In genomic region chr19:7148096-7148495, GRCm38 (mm10) we compare ENCODE assay signal across 10 mouse cellular contexts. TPM values are rescaled to one million over a fixed set of nuclear protein-coding genes. Genes with fewer than 3 reads are reported as not detected.
A peak's percentile ranks its signal among the peaks of the same experiment; 100 is the strongest.
DNase-seq lines count a peak whose midpoint lies in the region; ATAC-seq and TF ChIP-seq lines count a peak whose summit lies in the region.
"Had no signal": no experiment of that assay in that cellular context is flagged by ENCODE, and none has a peak within 500 bp of the region (broad histone marks: within the 10 kb centered on the region; RNA-seq: fewer than 3 reads in every experiment).

No protein-coding gene starts in this region.

- H3K36me3 ChIP-seq in forebrain, postnatal 0 days (ENCODE audit: insufficient read depth) = no peaks in the 10 kb centered on the region
- no peaks in the 10 kb centered on the region for H3K36me3 ChIP-seq in limb, embryonic 13.5 days

- no peak overlapping the region for H3K4me2 ChIP-seq in forebrain, postnatal 0 days (ENCODE audit: low read depth)
- no peak overlapping the region for H3K4me2 ChIP-seq in limb, embryonic 13.5 days (replicated peaks)

- H3K27ac ChIP-seq in forebrain, postnatal 0 days (ENCODE audit: low read depth, low read length) = 0 out of 2 replicates have a peak overlapping the region, but pooled peaks have one; percentile 5
- no peak overlapping the region for H3K27ac ChIP-seq in limb, embryonic 13.5 days
- H3K27ac ChIP-seq: kidney, postnatal 0 days had no signal

- no peak for TF ChIP-seq CTCF in forebrain, postnatal 0 days (IDR thresholded peaks at IDR 0.05; ENCODE audit: low read depth)

- ATAC-seq in forebrain, postnatal 0 days = no peak
- ATAC-seq in limb, embryonic 13.5 days (ENCODE audit: low FRiP score, low read depth) = no peak

- DNase-seq in cerebellum, adult 9-11 months = peak; percentile 52
- no peak for DNase-seq in cerebellum, postnatal 25 days
- DNase-seq in left cerebral cortex, adult 18-20 months (ENCODE audit: low spot score in 2 of 2) = peak; percentile 66 to 80
- DNase-seq in left cerebral cortex, adult 11 months (ENCODE audit: low spot score) = no peak
- no peak for DNase-seq in forebrain, postnatal 0 days
- no peak for DNase-seq in adrenal gland, adult (ENCODE audit: inconsistent age in 2 of 2, low spot score in 1 of 2)
- DNase-seq in spleen, postnatal 14 days (ENCODE audit: low spot score in 2 of 2) = no peak

- H3K9me3 ChIP-seq in forebrain, postnatal 0 days (ENCODE audit: low read length) = no peaks in the 10 kb centered on the region
- no peaks in the 10 kb centered on the region for H3K9me3 ChIP-seq in limb, embryonic 13.5 days

- no peaks in the 10 kb centered on the region for H3K27me3 ChIP-seq in forebrain, postnatal 0 days (ENCODE audit: insufficient read depth, low read length)
- H3K27me3 ChIP-seq in limb, embryonic 13.5 days = peaks cover 66% of the 10 kb centered on the region

- no peak overlapping the region for H3K9ac ChIP-seq in forebrain, postnatal 0 days
- H3K9ac ChIP-seq in limb, embryonic 13.5 days = 0 out of 2 replicates have a peak overlapping the region, but pooled peaks have one; percentile 25

- H3K4me1 ChIP-seq in forebrain, postnatal 0 days (ENCODE audit: insufficient read depth) = peaks cover 21% of the 10 kb centered on the region
- peaks cover 68% of the 10 kb centered on the region for H3K4me1 ChIP-seq in limb, embryonic 13.5 days

- no peak overlapping the region for H3K4me3 ChIP-seq in forebrain, postnatal 0 days (ENCODE audit: low read depth, low read length)
- H3K4me3 ChIP-seq in limb, embryonic 13.5 days = no peak overlapping the region

- 22% methylated on average over 4 of the region's 4 CpGs for WGBS in forebrain, postnatal 0 days
- 39% methylated on average over 4 of the region's 4 CpGs for WGBS in limb, embryonic 13.5 days

RNA-seq across cellular contexts. Expression of gene Flrt1, which starts 42.6 kb away (rescaled TPM):
- 10 to 100 TPM; 40.9 to 42.8 TPM for total RNA-seq in left cerebral cortex, adult 18-20 months (2021)
- total RNA-seq in forebrain, postnatal 0 days (2014; rRNA removed) = 8.1 and 8.8 TPM in 2 replicates
- polyA plus RNA-seq in forebrain, postnatal 0 days (2015; fragmentation: Nextera tagmentation; extraction: Ambion mirVana) = 6.7 and 11.3 TPM in 2 replicates
- polyA plus RNA-seq in limb, embryonic 13.5 days (2015; fragmentation: Nextera tagmentation; extraction: Ambion mirVana) = 7.7 and 8.1 TPM in 2 replicates
- total RNA-seq: megakaryocyte progenitor cell, adult 5-6 weeks had no signal

RNA-seq across cellular contexts. Expression of gene Otub1, which starts 58.0 kb away (rescaled TPM):
- total RNA-seq in left cerebral cortex, adult 18-20 months (2021) = 100 to 1,000 TPM; 274 to 284 TPM
- total RNA-seq in forebrain, postnatal 0 days (2014; rRNA removed) = 248 and 252 TPM in 2 replicates
- polyA plus RNA-seq in forebrain, postnatal 0 days (2015; fragmentation: Nextera tagmentation; extraction: Ambion mirVana) = 286 and 290 TPM in 2 replicates
- polyA plus RNA-seq in limb, embryonic 13.5 days (2015; fragmentation: Nextera tagmentation; extraction: Ambion mirVana) = 226 and 229 TPM in 2 replicates

Comparison
In these comparisons a context has a peak if more than half of its experiments do, and no peak if none do; other contexts are left out.
1. DNase-seq: peak in cerebellum, adult 9-11 months (single experiment) and left cerebral cortex, adult 18-20 months (2 of 2); none in cerebellum, postnatal 25 days (0 of 2), left cerebral cortex, adult 11 months (single experiment), forebrain, postnatal 0 days (single experiment), adrenal gland, adult (0 of 2) and spleen, postnatal 14 days (0 of 2).